Mouse (Mus musculus) heart, embryonic 11.5 days (tissue): Measurements from ENCODE around the gene Gadd45a. TPM values are rescaled to one million over a fixed set of nuclear protein-coding genes. Genes with fewer than 3 reads are reported as not detected.

Source experiments
- ATAC-seq: fragments of 200-750 bp; cut with Nextera tagmentation; replicated peaks from 2 replicates; pipeline ENCODE4 v1.8.0; 2017; ENCODE audit warnings: moderate library complexity; ENCODE audit not compliant: insufficient number of reproducible peaks, low FRiP score, low TSS enrichment
- H3K27ac ChIP-seq: fragments of 300-500 bp; sonication (generic); 2 replicates; pipeline ENCODE4 v1.5.1; 2014; ENCODE audit warnings: mild to moderate bottlenecking, low read depth, low read length
- H3K27me3 ChIP-seq: fragments of 300-500 bp; sonication (generic); 2 replicates; pipeline ENCODE4 v1.6.1; 2014; ENCODE audit warnings: mild to moderate bottlenecking, low read length, mixed read lengths; ENCODE audit not compliant: control insufficient read depth, insufficient read depth
- H3K36me3 ChIP-seq: fragments of 300-500 bp; sonication (generic); 2 replicates; pipeline ENCODE4 v1.6.1; 2014; ENCODE audit warnings: mild to moderate bottlenecking, low read length, moderate library complexity, mixed read lengths; ENCODE audit not compliant: control insufficient read depth, insufficient read depth
- H3K4me1 ChIP-seq: fragments of 300-500 bp; sonication (generic); 2 replicates; pipeline ENCODE4 v1.6.1; 2014; ENCODE audit warnings: low read length; ENCODE audit not compliant: control insufficient read depth, insufficient read depth
- H3K4me2 ChIP-seq: fragments of 300-500 bp; sonication (generic); 2 replicates; pipeline ENCODE4 v1.6.1; 2014; ENCODE audit warnings: mild to moderate bottlenecking, moderate library complexity
- H3K4me3 ChIP-seq: fragments of 300-500 bp; sonication (generic); 2 replicates; pipeline ENCODE4 v1.5.1; 2014; ENCODE audit warnings: low read depth, low read length
- H3K9ac ChIP-seq: fragments of 300-500 bp; sonication (generic); 2 replicates; pipeline ENCODE4 v1.6.1; 2014; ENCODE audit warnings: mild to moderate bottlenecking, low read depth, low read length, moderate library complexity
- H3K9me3 ChIP-seq: fragments of 300-500 bp; sonication (generic); replicated peaks from 2 replicates; pipeline ENCODE4 v1.6.1; 2016; ENCODE audit warnings: low read length; ENCODE audit not compliant: control insufficient read depth
- WGBS: fragments of 180-500 bp; shearing (Covaris S2); extraction: QIAGEN DNeasy Blood & Tissue Kit; methylation state at CpG from one replicate; pipeline ENCODE4 v1.1.7; 2014; ENCODE audit not compliant: insufficient replicate concordance; 5-methylcytosine and 5-hydroxymethylcytosine counted together
- polyA plus RNA-seq: library from polyadenylated mRNA; unstranded; fragments of >200 nt; fragmentation: Nextera tagmentation; extraction: Ambion mirVana; gene quantifications from 2 replicates; pipeline ENCODE4 v1.2.1, GENCODE M21; 2014

Gene Gadd45a
- 9.8 and 12.5 TPM in 2 replicates for polyA plus RNA-seq

DNA sequence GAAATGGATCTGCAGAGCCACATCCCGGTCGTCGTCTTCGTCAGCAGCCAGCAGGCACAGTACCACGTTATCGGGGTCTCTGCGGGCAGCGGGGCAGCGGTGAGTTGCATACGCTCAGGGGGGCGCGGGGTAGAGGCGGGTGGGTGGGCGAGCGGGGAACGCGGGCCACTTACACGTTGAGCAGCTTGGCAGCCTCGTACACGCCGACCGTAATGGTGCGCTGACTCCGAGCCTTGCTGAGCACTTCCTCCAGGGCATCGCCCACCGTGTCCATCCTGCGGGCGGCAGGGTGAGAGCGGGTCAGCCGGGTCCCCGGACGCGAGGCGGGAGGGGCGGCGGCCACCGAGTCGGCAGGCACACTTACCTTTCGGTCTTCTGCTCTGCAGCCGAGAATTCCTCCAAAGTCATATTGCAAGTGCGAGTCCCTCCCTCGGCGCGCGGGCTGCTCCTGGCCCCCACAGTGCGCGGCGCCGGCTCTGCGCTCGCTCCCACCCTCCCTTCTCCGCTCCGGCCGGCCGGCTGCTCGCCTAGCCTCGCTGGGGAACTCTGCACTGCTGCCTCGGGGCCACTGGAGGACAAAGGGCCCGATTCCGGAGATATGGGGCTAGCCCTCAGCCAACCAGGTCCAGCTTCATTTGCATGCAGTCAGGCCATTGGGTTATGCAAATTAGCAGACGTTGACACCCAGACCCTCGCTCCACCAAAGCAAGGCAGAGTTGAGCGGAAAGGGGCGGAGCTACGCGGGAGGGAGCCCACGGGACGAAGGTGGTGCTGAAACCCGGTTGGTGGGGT, at the start of gene Gadd45a:
TSS of gene Gadd45a (minus strand) at position 621 of the 792 bp plus-strand sequence.
- Histone ChIP-seq H3K36me3 (no peaks in the 10 kb centered on the region), H3K9ac (peak within 1 kb of the TSS; percentile 90), H3K27ac (peak within 1 kb of the TSS; percentile 94), H3K9me3 (no peaks in the 10 kb centered on the region), H3K27me3 (no peaks in the 10 kb centered on the region), H3K4me1 (peaks cover 6% of the 10 kb centered on the region), H3K4me2 (peak within 1 kb of the TSS; percentile 81), H3K4me3 (peak within 1 kb of the TSS; percentile 72)
- WGBS, result under 1% methylated on average over 68 of the region's 69 CpGs
- peak; percentile 95 for ATAC-seq

GRCm38 (mm10) chr6:67085850-67086437, 48.7 kb upstream of the Gadd45a start:
- Histone ChIP-seq H3K9me3 (no peaks in the 10 kb centered on the region), H3K27me3 (no peaks in the 10 kb centered on the region), H3K27ac (no peak overlapping the region), H3K4me2 (no peak overlapping the region), H3K4me1 (no peaks in the 10 kb centered on the region), H3K4me3 (no peak overlapping the region), H3K36me3 (no peaks in the 10 kb centered on the region), H3K9ac (no peak overlapping the region)
- WGBS, result 86% methylated on average over 9 of the region's 9 CpGs
- ATAC-seq, result no peak

- H3K27me3 ChIP-seq, result no peaks in the 10 kb centered on the region
- H3K4me2 ChIP-seq, result no peak overlapping the region
- H3K9ac ChIP-seq, result no peak overlapping the region
- H3K27ac ChIP-seq, result no peak overlapping the region
- no peaks in the 10 kb centered on the region for H3K4me1 ChIP-seq
- no peak overlapping the region for H3K4me3 ChIP-seq
- 80% methylated on average over 2 of the region's 2 CpGs for WGBS
- no peaks in the 10 kb centered on the region for H3K9me3 ChIP-seq
- ATAC-seq, result no peak
- H3K36me3 ChIP-seq, result no peaks in the 10 kb centered on the region
Observed at GRCm38 (mm10) chr6:67084465-67084864, 47.2 kb upstream of the Gadd45a start.

DNA sequence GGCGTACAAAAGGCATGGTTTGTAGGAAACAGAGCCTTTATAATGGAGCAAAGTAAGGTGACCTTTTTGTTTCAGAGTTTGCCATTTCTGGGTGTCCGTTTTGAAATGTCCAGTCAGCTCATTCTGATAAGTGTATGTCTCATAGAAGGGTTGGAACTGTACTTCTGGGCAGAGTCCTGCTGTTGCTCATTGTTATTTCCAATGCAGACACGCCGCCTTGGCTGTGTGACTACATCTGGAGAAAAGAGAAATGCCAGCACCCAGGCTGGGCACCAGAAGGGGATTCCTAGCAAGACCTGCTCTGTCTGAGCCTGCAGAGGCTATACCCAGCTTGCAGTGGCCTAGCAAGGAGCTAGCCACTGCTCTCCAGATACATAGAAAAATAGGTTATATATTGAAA, 43.9 kb upstream of the Gadd45a start:
- no peak overlapping the region for H3K4me3 ChIP-seq
- no peak overlapping the region for H3K4me2 ChIP-seq
- no peak overlapping the region for H3K9ac ChIP-seq
- H3K4me1 ChIP-seq, result no peaks in the 10 kb centered on the region
- no peaks in the 10 kb centered on the region for H3K9me3 ChIP-seq
- H3K27me3 ChIP-seq, result no peaks in the 10 kb centered on the region
- ATAC-seq, result no peak
- WGBS, result 80% methylated on average over 4 of the region's 4 CpGs
- no peak overlapping the region for H3K27ac ChIP-seq
- no peaks in the 10 kb centered on the region for H3K36me3 ChIP-seq

DNA sequence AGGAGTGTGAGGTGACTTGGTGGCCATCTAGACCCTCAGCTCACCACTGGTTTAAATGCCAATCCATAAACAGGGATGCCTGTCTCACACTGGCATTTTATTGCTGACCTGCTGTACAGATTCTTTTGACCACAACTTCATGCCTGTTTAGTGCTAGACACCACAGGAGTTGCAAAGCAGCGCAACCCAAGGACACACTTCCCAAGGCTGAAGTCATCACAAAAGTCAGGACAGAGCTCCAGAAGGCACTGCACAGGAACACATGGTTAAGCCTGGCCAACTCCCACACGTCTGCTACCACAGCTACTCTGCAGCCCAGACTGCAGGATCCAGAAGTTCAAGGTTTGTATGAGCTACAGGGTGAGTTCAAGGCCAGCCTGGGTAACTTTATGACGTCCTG, 40.8 kb upstream of the Gadd45a start:
- H3K9ac ChIP-seq, result no peak overlapping the region
- WGBS, result 75% methylated on average over 3 of the region's 3 CpGs

GRCm38 (mm10) chr6:67077477-67077876, 40.2 kb upstream of the Gadd45a start:
- WGBS, result 28% methylated on average over 3 of the region's 3 CpGs
- no peak overlapping the region for H3K9ac ChIP-seq
- H3K9me3 ChIP-seq, result no peaks in the 10 kb centered on the region
- no peak overlapping the region for H3K27ac ChIP-seq
- no peaks in the 10 kb centered on the region for H3K36me3 ChIP-seq
- no peaks in the 10 kb centered on the region for H3K27me3 ChIP-seq
- H3K4me1 ChIP-seq, result no peaks in the 10 kb centered on the region
- H3K4me3 ChIP-seq, result no peak overlapping the region
- no peak for ATAC-seq
- H3K4me2 ChIP-seq, result no peak overlapping the region

More for the DNA sequence above, 40.8 kb upstream of the Gadd45a start:
- Histone ChIP-seq H3K4me3 (no peak overlapping the region), H3K9me3 (no peaks in the 10 kb centered on the region), H3K27ac (no peak overlapping the region), H3K36me3 (no peaks in the 10 kb centered on the region), H3K4me2 (no peak overlapping the region), H3K4me1 (no peaks in the 10 kb centered on the region), H3K27me3 (no peaks in the 10 kb centered on the region)
- ATAC-seq, result no peak

DNA sequence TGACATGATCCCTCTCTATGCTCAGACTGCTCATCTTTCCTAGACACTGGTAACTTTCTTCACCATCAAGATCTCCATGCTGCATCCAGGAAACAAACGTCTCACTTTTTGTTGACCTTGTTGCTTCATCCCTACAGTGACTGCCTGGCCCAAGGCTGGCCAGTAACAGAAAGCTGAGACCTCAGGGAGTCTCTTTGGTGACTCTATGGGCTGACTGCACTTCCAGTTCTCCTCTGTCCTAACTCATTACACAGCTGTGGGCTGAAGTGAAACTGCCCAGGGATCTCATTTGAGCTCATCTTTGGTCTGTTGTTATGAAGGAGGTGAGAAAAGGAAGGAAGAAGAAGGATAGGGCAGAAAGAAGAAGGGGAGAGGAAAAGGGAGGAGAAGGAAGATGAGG, 39.1 kb upstream of the Gadd45a start:
- H3K9me3 ChIP-seq, result no peaks in the 10 kb centered on the region
- no peaks in the 10 kb centered on the region for H3K27me3 ChIP-seq
- H3K4me3 ChIP-seq, result no peak overlapping the region
- H3K36me3 ChIP-seq, result no peaks in the 10 kb centered on the region
- no peak for ATAC-seq
- H3K9ac ChIP-seq, result no peak overlapping the region
- no peak overlapping the region for H3K4me2 ChIP-seq
- no peaks in the 10 kb centered on the region for H3K4me1 ChIP-seq
- H3K27ac ChIP-seq, result no peak overlapping the region
- WGBS, result 48% methylated on average over 1 of the region's 1 CpGs

- H3K9ac ChIP-seq, result no peak overlapping the region
- no peaks in the 10 kb centered on the region for H3K9me3 ChIP-seq
- H3K36me3 ChIP-seq, result no peaks in the 10 kb centered on the region
- no peak overlapping the region for H3K4me2 ChIP-seq
- no peak overlapping the region for H3K4me3 ChIP-seq
- H3K27me3 ChIP-seq, result no peaks in the 10 kb centered on the region
- H3K27ac ChIP-seq, result no peak overlapping the region
- no peaks in the 10 kb centered on the region for H3K4me1 ChIP-seq
- no peak for ATAC-seq
Observed at GRCm38 (mm10) chr6:67074868-67075267, 37.6 kb upstream of the Gadd45a start.

- H3K36me3 ChIP-seq, result no peaks in the 10 kb centered on the region
- H3K27ac ChIP-seq, result no peak overlapping the region
- WGBS, result 79% methylated on average over 5 of the region's 5 CpGs
- H3K4me3 ChIP-seq, result no peak overlapping the region
- H3K4me2 ChIP-seq, result no peak overlapping the region
- H3K9me3 ChIP-seq, result no peaks in the 10 kb centered on the region
- no peaks in the 10 kb centered on the region for H3K4me1 ChIP-seq
- no peak for ATAC-seq
- no peaks in the 10 kb centered on the region for H3K27me3 ChIP-seq
- H3K9ac ChIP-seq, result no peak overlapping the region
Observed at GRCm38 (mm10) chr6:67073929-67074328, 36.7 kb upstream of the Gadd45a start.
